Mouse (Mus musculus) cortical plate, adult 2 months (tissue): ENCODE measurements around the gene Slc4a11. TPM values are rescaled to one million over a fixed set of nuclear protein-coding genes. Genes with fewer than 3 reads are reported as not detected.
A peak's percentile ranks its signal among the peaks of the same experiment; 100 is the strongest.
"Not testable (repeated sequence)": the region's sequence is repeated elsewhere in the genome, so short reads cannot be mapped to it uniquely, and the experiment has no call there.

Experiments
- H3K27ac ChIP-seq: fragments of 200-500 bp; 2 replicates; pipeline ENCODE4 v1.5.1; 2012; ENCODE audit warnings: low read length, control low read depth, inconsistent platforms; ENCODE audit not compliant: insufficient read depth
- H3K4me1 ChIP-seq: fragments of 200-500 bp; 2 replicates; pipeline ENCODE4 v1.6.1; 2011; ENCODE audit warnings: low read length; ENCODE audit not compliant: control insufficient read depth, insufficient read depth
- H3K4me3 ChIP-seq: fragments of 200-500 bp; 2 replicates; pipeline ENCODE4 v1.5.1; 2011; ENCODE audit warnings: mild to moderate bottlenecking, low read length, control low read depth; ENCODE audit not compliant: insufficient read depth
- CTCF ChIP-seq: fragments of 200-500 bp; IDR thresholded peaks from 2 replicates; pipeline ENCODE4 v1.5.1; 2011; ENCODE audit warnings: mild to moderate bottlenecking, control low read depth, low read length; ENCODE audit not compliant: insufficient read depth; ENCODE audit errors: extremely low read depth
- POLR2A ChIP-seq: fragments of 200-500 bp; IDR thresholded peaks from 2 replicates; pipeline ENCODE4 v1.6.1; 2011; ENCODE audit warnings: mild to moderate bottlenecking, low read length, control low read depth; ENCODE audit not compliant: insufficient read depth; ENCODE audit errors: extremely low read depth
- polyA plus RNA-seq: library from polyadenylated mRNA; depleted of rRNA; stranded (reverse); fragments of >200 nt; gene quantifications from 2 replicates; pipeline ENCODE4 v1.2.3, GENCODE M21; 2012

Slc4a11 gene
- polyA plus RNA-seq, 1 experiment = 1.8 TPM

DNA sequence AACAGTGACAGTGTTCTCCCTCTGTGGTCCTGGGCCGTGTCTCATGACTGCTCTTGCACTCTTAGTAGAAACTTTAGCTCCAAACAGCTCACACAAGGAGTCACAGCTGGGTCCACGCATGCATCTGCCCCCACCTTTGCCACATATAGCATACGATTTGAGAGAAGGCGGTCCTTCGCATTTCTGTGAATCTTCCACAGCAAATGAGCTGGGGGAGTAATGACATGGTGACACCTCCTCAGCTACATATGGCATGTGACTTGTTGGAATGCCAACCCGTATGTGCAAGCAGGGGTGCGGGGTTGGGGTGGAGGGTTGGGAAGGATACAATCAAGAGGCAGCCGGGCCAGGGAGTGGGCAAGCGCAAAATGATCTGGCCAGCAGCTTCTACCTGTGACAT, 40.8 kb downstream of the Slc4a11 start:
- Histone ChIP-seq H3K27ac (peak overlapping the region; percentile 94), H3K4me1 (peaks cover 4% of the 10 kb centered on the region; the same call in 1 of the 2 replicates), H3K4me3 (no peak overlapping the region)
- no peak for TF ChIP-seq CTCF
- no peak for TF ChIP-seq POLR2A

DNA sequence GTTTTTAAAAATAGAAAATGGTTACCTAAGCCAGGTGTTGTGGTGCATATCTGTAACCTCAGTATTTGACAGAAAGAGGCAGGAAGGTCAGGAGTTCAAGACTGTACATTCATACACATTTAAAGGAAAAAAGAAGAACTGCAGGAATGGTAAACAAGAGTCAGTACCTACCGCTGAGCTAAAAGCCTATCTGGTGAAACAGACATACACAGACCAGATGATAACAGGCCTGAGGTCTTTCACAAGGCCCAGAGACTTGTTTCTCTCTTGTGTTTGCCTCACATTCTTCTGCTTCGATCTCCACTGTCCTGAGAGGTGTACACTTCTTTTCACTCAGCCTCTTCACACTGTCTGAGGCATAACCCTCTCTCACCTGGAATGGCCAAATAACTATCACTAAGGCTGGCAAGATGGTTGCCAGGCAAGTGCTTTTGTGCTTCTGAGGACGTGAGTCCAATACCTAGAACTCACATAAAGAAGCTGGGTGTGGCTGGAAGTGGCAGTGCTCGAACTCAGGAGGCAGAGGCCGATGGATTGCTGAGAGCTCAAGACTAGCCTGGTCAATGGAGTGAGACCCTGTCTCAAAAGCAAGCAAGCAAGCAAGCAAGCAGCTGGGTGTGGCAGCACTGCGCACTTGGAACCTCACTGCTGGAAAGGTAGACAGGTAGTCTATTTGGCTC, 41.5 kb downstream of the Slc4a11 start:
- H3K4me1 ChIP-seq = peaks cover 4% of the 10 kb centered on the region; the same call in 1 of the 2 replicates
- no peak overlapping the region for H3K4me3 ChIP-seq
- TF ChIP-seq CTCF (no peak), POLR2A (no peak)
- H3K27ac ChIP-seq = peak overlapping the region; percentile 45; the same call in 1 of the 2 replicates

DNA sequence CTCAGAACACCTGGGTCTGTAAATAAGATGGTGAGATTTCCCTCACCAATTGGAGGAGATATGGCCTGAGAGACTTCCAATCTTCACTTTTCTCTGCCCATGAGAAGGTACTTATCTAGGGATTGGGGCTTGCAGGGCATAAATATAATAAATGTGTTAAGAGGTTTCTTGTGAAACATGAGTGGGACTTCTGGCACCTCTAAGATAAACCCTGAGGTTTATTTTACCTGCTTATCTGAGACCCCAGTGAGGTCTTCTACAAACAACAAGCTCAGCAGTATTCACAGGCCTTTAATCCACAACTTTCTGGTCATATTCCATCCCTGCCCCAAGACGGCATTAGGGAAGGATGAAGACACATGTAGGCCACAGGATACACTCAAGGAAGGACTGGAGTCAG, 43.6 kb downstream of the Slc4a11 start:
- no peak overlapping the region for H3K27ac ChIP-seq
- no peak for TF ChIP-seq POLR2A
- no peak for TF ChIP-seq CTCF

DNA sequence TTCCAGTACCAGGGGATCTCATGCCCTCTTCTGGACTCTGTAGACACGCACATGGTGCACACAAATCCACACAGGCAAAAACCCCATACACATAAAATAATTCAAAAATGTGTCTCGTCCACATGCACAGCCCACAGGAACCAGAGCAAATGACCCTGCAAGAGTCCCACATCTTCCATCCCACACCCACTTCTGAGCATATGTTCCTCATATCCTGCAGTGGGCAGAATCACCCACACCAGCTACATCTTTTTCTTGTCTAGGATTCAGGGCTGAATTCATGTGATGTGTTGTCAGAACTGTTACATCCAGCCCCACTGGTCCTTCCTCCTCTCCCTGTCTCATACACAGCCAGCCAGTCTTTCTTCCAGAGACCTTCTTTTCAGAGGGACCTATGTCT, 44.0 kb downstream of the Slc4a11 start:
- TF ChIP-seq CTCF = no peak
- no peak for TF ChIP-seq POLR2A
- H3K4me1 ChIP-seq = peaks cover 4% of the 10 kb centered on the region; the same call in 1 of the 2 replicates
- no peak overlapping the region for H3K4me3 ChIP-seq
- H3K27ac ChIP-seq = no peak overlapping the region

More for the DNA sequence above, 43.6 kb downstream of the Slc4a11 start:
- H3K4me1 ChIP-seq = peaks cover 4% of the 10 kb centered on the region; the same call in 1 of the 2 replicates
- H3K4me3 ChIP-seq = no peak overlapping the region

DNA sequence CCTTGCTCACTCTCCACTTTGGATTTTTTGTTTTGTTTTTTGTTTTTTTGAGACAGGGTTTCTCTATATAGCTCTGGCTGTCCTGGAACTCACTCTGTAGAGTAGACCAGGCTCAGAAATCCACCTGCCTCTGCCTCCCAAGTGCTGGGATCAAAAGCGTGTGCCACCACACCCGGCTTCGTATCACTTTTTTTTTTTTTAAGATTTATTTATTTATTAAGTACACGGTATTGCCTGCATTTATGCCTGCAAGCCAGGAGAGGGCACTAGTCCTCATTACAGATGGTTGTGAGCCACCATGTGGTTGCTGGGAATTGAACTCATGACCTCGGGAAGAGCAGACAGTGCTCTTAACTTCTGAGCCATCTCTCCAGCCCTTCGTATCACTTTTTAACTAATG, 48.3 kb downstream of the Slc4a11 start:
- H3K4me3 ChIP-seq, H3K4me1 ChIP-seq, H3K27ac ChIP-seq: not testable (repeated sequence)

DNA sequence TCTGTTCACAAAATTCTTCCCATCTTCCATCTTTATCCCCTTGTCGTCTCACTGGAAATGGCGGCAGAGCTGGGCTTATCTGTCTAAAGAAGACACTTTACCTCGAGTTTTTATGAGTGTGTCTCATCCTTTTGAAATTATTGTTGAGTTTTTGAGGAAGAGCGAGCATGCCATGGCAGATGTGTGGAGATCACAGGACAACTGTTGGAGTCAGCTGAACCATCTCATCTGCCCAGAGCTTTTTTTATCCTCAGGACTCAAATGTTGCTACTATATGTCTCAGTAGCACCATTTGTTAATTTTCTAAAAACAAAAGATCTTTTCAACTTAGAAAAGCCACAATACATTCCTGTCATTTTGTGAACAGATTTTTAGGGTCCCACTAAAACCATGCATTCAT, 52.1 kb downstream of the Slc4a11 start:
- Histone ChIP-seq H3K4me1 (peaks cover 1% of the 10 kb centered on the region; the same call in 1 of the 2 replicates), H3K4me3 (no peak overlapping the region), H3K27ac (no peak overlapping the region)
- TF ChIP-seq CTCF (no peak), POLR2A (no peak)

DNA sequence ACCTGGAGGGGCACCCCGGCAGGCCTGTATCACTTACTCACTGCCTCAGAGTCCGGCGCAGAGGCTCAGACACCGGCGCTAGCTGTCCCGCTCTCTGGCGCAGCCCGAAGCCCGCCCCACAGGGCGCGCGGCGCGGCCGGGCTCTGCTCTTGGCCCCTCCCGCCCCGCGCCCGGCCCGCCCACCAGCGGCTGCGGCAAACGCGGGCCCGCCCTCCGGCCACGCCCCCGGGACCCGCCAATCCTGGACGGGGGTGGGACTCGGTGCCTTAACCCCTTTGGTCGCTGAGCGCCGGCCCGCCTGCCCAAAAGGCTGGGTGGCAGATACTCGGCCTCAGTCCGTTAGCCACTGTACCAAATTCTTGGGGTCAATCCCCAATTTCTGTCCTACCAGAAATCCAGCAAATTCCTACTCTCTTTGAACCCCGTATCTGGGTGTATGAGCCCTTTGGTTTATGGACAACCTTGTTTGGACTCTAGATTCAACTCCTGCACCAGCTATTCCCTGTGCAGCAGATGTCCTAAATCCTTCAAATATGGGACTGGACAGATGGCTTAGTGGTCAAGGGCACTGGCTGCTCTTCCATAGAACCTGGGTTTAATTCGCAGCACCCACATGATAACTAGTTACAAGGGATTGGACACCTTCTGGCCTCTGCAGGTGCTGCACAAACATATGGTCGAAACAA, 54.5 kb downstream of the Slc4a11 start, which contains the start of gene Lzts3:
TSS of gene Lzts3 (minus strand) at position 120 of the 686 bp plus-strand sequence.
- H3K4me1 ChIP-seq = peaks cover 4% of the 10 kb centered on the region; the same call in 1 of the 2 replicates
- TF ChIP-seq CTCF (no peak), POLR2A (peak; percentile 58; the same call in 1 of the 2 replicates)
- H3K4me3 ChIP-seq = peak within 1 kb of the TSS; percentile 57
- H3K27ac ChIP-seq = peak within 1 kb of the TSS; percentile 67

DNA sequence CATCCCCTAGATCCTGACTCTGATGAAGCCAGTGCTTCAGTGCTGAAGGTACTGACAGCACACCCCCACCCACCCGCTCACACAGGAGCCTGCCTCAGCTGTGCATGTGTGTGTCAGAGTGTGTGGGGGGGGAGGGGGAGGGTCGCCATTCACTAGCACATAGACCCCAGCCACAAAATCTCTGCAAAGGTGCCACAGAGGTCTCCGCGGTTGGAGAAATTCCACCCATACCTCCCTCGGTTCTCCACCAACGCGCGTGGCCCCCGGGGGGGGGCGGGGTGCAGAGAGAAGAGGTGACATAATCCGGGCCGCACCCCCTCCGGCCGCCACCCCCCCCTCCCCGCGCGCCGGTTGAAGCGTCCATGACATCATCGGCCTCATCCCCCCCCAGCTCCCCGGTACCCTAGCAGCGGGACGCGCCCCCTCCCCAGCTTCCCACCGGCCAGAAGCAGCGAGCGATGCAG, 55.1 kb downstream of the Slc4a11 start:
- H3K4me1 ChIP-seq = peaks cover 4% of the 10 kb centered on the region; the same call in 1 of the 2 replicates
- H3K4me3 ChIP-seq = peak overlapping the region; percentile 57
- peak overlapping the region; percentile 67 for H3K27ac ChIP-seq
- TF ChIP-seq CTCF (no peak), POLR2A (peak; percentile 39; the same call in 1 of the 2 replicates)

DNA sequence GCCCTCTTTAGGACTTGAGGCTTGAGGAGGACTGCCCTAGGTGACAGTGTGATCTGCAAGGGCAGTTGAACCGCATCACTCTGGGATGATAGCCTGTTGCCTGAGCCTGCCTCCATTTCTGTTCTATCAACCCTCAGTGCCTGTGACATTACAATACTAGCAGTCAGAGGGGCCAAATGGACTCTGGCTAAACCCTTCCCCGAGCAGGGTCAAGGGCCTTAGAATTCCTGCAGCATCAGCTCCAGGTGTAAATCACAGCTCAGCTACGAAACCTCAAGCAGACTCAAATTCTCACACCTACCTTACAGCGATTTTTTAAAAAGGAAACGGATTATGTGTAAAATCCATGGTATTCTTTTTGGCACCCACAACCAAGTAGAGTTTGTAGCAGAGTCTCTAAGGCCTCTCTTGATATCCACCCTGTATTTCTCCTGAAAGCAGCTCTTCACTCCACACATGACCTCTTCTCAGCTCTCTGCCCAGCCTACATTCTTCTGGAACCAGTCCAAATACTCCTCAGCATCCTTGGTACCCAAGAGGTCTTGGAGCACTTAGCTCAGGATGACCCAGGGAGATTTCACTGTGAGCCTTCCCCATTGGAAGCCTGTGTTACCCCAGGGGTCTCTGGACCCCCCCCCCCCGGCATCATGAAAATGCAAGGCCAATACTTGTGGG, 55.8 kb downstream of the Slc4a11 start:
- Histone ChIP-seq H3K4me3 (peak overlapping the region; percentile 57), H3K4me1 (peaks cover 4% of the 10 kb centered on the region; the same call in 1 of the 2 replicates), H3K27ac (peak overlapping the region; percentile 6)
- TF ChIP-seq POLR2A (no peak), CTCF (no peak)
